Mouse (Mus musculus): ENCODE results near the gene Plpp2. TPM values are rescaled to one million over a fixed set of nuclear protein-coding genes. Genes with fewer than 3 reads are reported as not detected.

The Plpp2 gene
- total RNA-seq, 2 experiments from 2014 or later = 5.8 to 6.7 TPM

- no peak for DNase-seq (ENCODE audit: low spot score in 2 of 2)
Measured at GRCm38 (mm10) chr10:79550366-79550765, 16.8 kb upstream of the Plpp2 start.

DNA sequence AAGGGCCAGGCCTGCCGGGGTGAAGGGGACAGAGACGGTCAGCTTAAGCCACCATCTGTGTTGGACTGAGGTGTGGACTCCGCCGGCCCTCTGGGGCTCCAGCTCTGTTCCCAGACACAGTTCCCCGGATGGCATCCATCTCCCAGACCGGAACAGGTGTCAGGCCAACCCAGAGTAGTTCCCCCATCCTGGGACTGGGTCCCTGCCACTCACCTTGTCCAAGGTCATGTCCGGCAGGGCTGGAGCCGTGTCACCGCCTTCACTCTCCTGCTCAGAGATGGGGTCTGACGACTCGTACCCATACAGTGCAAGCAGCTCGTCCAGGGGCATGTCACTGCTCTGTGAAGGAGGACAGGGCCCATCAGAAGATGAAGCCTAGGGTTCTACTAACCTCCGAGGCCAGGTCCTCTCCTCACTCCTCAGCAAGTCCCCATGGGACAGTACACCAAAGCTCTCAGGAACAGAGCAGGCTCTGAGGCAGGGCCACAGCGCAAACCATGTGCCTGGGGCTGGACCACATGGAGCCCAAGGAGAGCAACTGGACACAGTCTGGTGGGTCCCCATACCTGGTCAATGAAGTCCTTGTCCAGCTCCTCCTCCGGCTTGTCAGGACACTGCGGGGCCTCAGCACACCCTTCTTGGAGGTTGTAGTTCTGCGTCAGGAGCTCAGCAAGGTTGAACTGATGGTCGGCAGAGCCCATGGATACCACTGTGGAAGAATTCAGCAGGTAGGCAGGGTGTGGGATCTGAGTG lies 15.6 kb upstream of the Plpp2 start:
- no peak for DNase-seq (ENCODE audit: low spot score in 2 of 2)

GRCm38 (mm10) chr10:79548546-79548945 lies 14.9 kb upstream of the Plpp2 start:
- DNase-seq (ENCODE audit: low spot score in 2 of 2) = no peak

DNA sequence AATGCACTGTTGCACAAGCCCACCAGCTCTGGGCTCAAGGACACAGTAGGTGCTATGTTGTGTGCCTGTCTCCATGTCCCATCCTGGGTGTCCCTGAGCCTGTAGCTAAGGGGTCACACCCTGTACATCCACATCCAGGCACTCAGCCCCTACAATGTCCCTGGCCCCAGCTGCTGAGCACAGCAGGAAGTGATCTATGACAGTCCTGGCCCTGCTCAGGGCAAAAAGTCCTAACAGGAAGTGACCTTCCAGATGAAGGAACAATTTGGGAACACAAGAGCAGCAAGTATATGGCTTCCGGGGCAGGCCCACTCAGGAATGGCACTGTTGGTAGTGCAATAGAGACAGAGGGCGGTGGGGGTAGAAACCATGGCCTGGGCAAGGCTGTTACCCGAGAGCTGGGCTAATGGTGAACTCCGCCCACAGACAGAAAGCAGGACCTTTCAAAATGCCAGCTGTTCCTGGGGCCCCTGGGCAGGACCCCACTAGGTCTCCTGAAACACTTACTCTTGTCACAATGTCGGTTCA lies 13.6 kb upstream of the Plpp2 start:
- no peak for DNase-seq (ENCODE audit: low spot score in 2 of 2)

GRCm38 (mm10) chr10:79546483-79546882 lies 12.9 kb upstream of the Plpp2 start:
- no peak for DNase-seq (ENCODE audit: low spot score in 2 of 2)

- no peak for DNase-seq (ENCODE audit: low spot score in 2 of 2)
Measured at GRCm38 (mm10) chr10:79545891-79546290, 12.3 kb upstream of the Plpp2 start.

- no peak for DNase-seq (ENCODE audit: low spot score in 2 of 2)
Measured at GRCm38 (mm10) chr10:79544631-79545030, 11.0 kb upstream of the Plpp2 start.

DNA sequence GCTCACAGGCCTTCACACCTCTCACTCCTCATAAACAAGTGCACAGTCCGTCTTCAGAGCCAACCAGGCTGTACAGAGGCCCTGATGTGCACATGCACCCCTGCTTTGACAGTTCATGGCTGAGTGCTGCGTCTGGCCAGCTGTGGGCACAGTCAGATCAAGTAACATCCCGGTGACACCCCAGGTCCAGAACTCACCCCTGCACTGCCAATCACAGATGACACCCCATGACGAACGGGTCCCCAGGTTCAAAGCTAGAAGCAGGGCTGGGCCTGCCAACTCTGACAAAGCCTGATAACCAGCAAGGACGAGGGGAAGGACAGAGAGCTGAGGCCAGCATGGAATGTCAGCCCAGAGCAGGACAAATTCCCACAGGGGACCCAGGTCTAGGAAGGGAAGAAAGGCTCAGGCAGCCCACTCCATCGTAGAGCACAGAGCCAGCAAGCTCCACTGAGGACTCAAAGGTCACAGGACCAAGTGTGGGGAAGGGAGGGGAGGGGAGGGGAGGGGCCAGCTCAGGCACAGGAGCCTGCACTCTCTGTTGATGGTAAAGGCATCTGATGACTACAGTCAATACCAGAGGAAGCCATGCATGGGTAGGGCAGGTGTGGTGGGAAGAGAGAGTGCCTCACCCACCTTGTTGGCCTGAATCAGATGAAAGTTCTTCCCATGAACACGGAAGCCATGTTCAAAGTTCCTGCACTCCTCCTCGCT lies 10.4 kb upstream of the Plpp2 start:
- DNase-seq (ENCODE audit: low spot score in 2 of 2) = no peak

DNA sequence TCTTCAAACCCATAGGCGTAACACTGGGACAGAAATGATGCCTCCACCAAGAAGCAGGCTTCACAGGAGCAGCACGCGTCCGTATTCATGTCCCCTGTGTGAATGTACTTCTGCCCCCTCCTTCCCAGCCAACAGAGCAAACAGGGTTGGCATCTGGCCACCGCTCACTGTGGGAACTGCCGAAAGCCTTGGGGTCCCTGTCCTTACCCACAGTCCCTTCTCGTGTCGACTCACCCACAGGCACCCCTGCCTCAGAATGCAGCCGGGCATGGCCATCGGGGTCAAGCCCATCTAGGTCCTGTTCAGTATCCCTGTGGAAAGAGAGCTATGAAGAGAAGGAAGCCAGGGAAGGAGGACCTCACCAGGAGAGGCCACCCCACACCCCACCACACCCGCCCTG lies 8.6 kb upstream of the Plpp2 start:
- no peak for DNase-seq (ENCODE audit: low spot score in 2 of 2)

GRCm38 (mm10) chr10:79541522-79541921 lies 7.9 kb upstream of the Plpp2 start:
- DNase-seq (ENCODE audit: low spot score in 2 of 2) = no peak

DNA sequence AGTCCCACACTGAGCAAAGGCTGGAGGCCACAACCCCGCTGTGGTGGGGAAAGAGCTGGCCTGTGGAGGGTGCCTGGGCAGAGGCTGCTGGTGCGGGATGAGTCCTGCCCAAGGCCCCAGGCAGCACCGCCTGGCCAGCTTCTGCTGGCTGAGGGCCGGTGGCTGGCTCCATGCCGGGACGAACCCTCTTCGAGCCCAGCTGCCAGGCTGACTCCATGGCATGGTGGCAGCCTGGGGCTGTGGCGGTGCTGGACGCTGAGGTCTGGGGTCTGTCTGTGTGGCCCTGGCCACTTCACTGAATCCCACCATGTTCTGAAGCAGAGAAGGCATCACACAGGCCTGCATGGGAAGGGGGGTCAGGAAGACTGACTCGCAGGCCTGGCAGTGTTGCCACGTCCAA lies 7.2 kb upstream of the Plpp2 start:
- no peak for DNase-seq (ENCODE audit: low spot score in 2 of 2)

DNA sequence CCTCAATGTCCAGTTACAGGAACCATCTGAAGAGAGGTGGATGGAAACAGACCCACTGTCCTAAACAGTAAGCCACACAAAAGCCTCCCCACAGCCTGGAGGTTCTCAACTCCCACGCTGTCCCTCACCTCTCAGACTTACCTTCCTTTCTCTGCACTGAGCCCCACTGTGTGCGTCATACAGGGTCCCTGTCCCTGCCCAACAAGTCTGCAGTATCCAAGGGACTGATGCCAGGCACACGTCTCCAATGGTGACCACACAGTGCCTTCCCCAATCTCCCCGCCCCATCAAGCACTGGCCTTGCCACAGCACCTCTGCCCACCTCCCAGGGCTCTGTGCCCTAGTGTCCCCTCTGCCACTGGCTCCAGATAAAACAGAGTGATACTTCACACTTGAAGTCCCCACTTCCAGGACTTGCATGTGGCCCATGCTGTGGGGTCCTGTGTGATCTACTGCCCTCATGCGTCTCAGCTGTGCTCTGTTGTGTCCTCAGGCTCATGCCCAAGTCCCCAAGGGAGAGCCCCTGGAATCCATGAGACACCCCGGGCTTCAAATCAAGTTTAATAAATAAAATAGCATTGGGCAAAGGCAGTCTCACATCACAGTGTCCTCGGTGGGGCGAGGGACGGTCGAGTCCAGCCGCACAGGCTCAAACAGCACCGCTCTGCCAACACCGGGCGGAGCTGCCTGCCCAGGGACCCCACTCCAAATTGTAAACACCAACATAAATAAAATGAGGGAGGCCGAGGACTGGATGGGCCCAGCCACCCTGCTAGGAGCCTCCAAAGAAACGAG lies 6.3 kb upstream of the Plpp2 start:
- no peak for DNase-seq (ENCODE audit: low spot score in 2 of 2)

DNA sequence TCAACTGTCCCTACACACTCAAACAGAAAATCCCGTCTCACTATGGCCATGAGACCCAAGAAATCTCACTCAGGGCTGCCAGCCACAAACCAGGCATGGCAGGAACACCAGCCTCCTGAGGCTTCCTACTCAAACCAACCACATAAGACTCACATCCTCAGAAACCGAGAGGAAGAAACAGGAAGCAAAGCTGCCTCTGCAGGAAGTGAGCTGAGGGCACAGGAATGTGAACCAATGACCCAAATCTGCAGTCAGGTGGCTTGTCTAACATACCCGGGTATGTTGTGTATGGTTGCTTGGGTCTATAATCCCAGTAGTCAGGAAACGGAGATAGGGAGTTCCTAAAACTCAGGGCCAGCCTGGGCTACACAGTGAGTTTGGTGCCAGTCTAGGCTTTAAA lies 5.3 kb upstream of the Plpp2 start:
- DNase-seq (ENCODE audit: low spot score in 2 of 2) = no peak

- peak in 1 of 2 experiments; percentile 41 for DNase-seq (ENCODE audit: low spot score in 2 of 2)
Measured at GRCm38 (mm10) chr10:79538323-79538722, 4.7 kb upstream of the Plpp2 start.

DNA sequence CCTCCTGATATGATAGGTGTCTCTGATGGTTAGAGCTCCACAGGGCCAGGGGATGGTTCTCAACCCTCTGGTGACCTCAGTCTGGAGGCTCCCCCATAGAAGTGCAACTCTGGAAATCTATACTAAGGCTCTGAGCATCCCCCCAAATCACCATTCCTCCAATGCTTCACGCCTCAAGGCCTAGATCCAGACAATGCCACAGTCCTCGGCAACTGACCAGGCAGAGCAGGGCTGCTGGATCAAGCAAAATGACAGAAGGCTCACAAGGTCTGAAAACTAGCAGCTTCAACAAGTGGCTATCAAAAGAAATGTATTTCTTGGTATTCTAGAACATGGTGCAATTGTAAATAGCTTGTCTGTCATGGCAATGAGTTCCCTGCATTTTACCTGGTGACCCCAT lies 4.2 kb upstream of the Plpp2 start:
- DNase-seq (ENCODE audit: low spot score in 2 of 2) = no peak

DNA sequence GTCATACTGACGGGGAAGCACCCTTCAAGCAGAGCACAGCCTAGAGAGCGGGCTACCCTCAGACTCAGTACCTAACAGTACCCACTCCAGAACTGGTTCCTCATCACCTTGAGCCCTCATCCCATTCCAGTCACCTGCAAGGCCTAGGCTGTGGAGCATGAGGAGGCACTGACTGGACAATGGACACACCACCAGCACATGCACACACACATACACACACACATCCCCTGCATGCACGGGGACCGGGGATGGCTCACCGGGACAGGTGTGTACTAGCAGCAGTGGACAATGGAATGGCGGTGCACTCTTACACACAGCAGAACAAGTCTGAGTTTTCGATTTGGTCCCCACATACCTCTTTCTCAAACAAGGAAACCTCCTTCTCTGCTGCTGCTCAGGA lies 3.7 kb upstream of the Plpp2 start:
- no peak for DNase-seq (ENCODE audit: low spot score in 2 of 2)

DNA sequence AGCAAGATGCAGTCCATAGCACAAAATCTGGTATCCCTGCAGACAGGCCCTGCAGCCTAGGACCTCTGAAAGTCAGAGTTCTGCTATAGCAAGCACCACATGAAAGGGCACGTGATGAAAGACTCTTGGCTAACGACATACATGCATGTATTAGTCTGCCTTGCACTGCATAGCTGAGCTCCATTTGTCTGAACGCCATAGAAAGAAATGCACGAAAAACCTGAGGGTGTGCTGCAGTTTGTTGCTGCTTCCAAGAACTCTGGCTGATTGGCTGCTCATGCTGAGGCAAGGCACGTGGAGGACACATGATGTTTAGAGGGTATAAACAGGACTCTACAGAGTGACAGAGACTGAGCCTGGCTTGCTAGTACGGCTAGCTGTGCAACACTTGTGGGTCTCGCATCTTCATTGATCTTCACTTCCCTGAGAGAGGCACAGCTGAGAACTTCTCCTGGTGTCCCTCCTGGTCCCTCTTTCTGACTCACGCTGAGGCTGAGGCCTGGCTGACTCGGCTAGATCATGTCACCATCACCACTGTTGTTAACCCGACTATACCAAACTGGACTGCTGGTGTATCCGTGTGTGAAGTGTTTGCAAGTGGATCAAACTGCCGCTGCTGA lies 3.0 kb upstream of the Plpp2 start:
- no peak for DNase-seq (ENCODE audit: low spot score in 2 of 2)

DNA sequence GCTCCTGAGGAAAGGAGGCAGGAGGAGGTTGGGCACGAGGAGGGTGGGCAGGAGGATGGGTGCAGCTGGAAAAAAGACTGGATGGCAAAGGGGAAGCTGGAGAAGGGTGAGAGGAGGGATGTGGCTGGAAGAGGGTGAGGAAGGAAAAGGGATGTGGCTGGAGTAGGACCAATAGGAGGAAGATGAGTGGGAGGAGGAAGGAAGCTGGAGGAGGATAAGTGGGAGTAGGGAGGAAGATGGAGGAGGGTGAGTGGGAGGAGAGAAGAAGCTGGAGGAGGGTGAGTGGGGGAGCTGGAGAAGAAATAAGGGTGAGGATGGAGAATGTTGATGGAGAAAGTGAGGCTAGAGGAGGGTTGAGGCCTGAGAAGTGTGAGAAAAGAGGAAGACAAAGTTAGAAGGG lies 1.8 kb upstream of the Plpp2 start:
- no peak for DNase-seq (ENCODE audit: low spot score in 2 of 2)

- DNase-seq (ENCODE audit: low spot score in 2 of 2) = no peak
Measured at GRCm38 (mm10) chr10:79534426-79534825, 830 bp upstream of the Plpp2 start.

- peak in 1 of 2 experiments; percentile 1 for DNase-seq (ENCODE audit: low spot score in 2 of 2)
Measured at GRCm38 (mm10) chr10:79532678-79533077, 918 bp downstream of the Plpp2 start.

- no peak for DNase-seq (ENCODE audit: low spot score in 2 of 2)
Measured at GRCm38 (mm10) chr10:79531593-79531992, 2.0 kb downstream of the Plpp2 start.
